Mouse (Mus musculus) heart, embryonic 14.5 days (tissue): Measurements from ENCODE around the gene Gon4l. TPM values are rescaled to one million over a fixed set of nuclear protein-coding genes. Genes with fewer than 3 reads are reported as not detected.
"Not testable (repeated sequence)": the region's sequence is repeated elsewhere in the genome, so short reads cannot be mapped to it uniquely, and the experiment has no call there.

Source experiments
- ATAC-seq: fragments of 200-750 bp; cut with Nextera tagmentation; 2 replicates; pipeline ENCODE4 v1.8.0; 2017; ENCODE audit warnings: low read depth, moderate TSS enrichment; ENCODE audit not compliant: insufficient number of reproducible peaks, insufficient read depth, low FRiP score
- H3K27ac ChIP-seq, 2 experiments: fragments of 200-500 bp in 1 of 2; fragments of 300-500 bp in 1 of 2; sonication (generic) in 1 of 2; replicated peaks in 1 of 2; 2 replicates each; pipeline ENCODE4 v1.5.1; 2012 to 2014; ENCODE audit warnings: low read depth in 2 of 2, low read length in 2 of 2, control low read depth in 1 of 2, mild to moderate bottlenecking in 1 of 2, mixed read lengths in 1 of 2; ENCODE audit not compliant: control insufficient read depth in 1 of 2, insufficient read depth in 1 of 2
- H3K27me3 ChIP-seq: fragments of 300-500 bp; sonication (generic); 2 replicates; pipeline ENCODE4 v1.6.1; 2014; ENCODE audit warnings: mild to moderate bottlenecking, low read length, control low read depth; ENCODE audit not compliant: control insufficient read depth, insufficient read depth
- H3K36me3 ChIP-seq: fragments of 300-500 bp; sonication (generic); 2 replicates; pipeline ENCODE4 v1.6.1; 2014; ENCODE audit warnings: mild to moderate bottlenecking, control low read depth, low read length, mixed read lengths; ENCODE audit not compliant: control insufficient read depth, insufficient read depth
- H3K4me1 ChIP-seq, 2 experiments: fragments of 200-500 bp in 1 of 2; fragments of 300-500 bp in 1 of 2; sonication (generic) in 1 of 2; 2 replicates each; pipeline ENCODE4 v1.6.1; 2012 to 2014; ENCODE audit warnings: low read length in 2 of 2, control low read depth in 1 of 2, mixed read lengths in 1 of 2; ENCODE audit not compliant: control insufficient read depth in 2 of 2, insufficient read depth in 2 of 2
- H3K4me2 ChIP-seq: fragments of 300-500 bp; sonication (generic); 2 replicates; pipeline ENCODE4 v1.6.1; 2014; ENCODE audit warnings: mild to moderate bottlenecking, low read length
- H3K4me3 ChIP-seq, 2 experiments: fragments of 200-500 bp in 1 of 2; fragments of 300-500 bp in 1 of 2; sonication (generic) in 1 of 2; 2 replicates each; pipeline ENCODE4 v1.5.1; 2012 to 2014; ENCODE audit warnings: low read length in 2 of 2, mild to moderate bottlenecking in 2 of 2, control low read depth in 1 of 2, low read depth in 1 of 2, moderate library complexity in 1 of 2; ENCODE audit not compliant: control insufficient read depth in 1 of 2, insufficient read depth in 1 of 2
- H3K9ac ChIP-seq: fragments of 300-500 bp; sonication (generic); 2 replicates; pipeline ENCODE4 v1.6.1; 2014; ENCODE audit warnings: mild to moderate bottlenecking, low read length
- H3K9me3 ChIP-seq: fragments of 300-500 bp; sonication (generic); 2 replicates; pipeline ENCODE4 v1.6.1; 2016; ENCODE audit warnings: low read length, control low read depth; ENCODE audit not compliant: control insufficient read depth
- WGBS: fragments of 180-500 bp; shearing (Covaris S2); extraction: QIAGEN DNeasy Blood & Tissue Kit; methylation state at CpG from one replicate; pipeline ENCODE4 v1.1.7; 2014; 5-methylcytosine and 5-hydroxymethylcytosine counted together
- polyA plus RNA-seq: library from polyadenylated mRNA; unstranded; fragments of >200 nt; fragmentation: Nextera tagmentation; extraction: Ambion mirVana; gene quantifications from 2 replicates; pipeline ENCODE4 v1.2.1, GENCODE M21; 2014

Gene Gon4l
- polyA plus RNA-seq, 1 experiment from 2014 or later = 9.1 TPM

DNA sequence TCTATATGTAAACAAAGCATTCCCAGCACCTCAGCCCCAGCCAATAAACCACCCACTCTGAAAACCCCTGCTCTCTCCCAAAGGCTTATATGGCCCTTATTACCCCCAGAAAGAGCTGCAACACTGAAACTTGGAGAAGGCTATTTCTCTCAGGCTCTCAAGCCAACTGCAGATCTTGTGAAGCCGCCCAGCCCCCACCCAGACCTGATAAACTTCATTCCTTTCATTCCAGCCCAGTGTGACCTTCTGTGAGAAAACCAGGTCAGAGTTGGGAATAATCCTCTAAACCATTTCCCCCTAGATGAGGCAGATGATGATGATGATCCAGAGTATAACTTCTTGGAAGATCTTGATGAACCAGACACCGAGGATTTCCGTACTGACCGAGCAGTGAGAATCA lies 33.4 kb downstream of the Gon4l start:
- WGBS = no CpG with 5 or more reads among the region's 4 CpGs
- peaks cover 26% of the 10 kb centered on the region for H3K36me3 ChIP-seq
- not testable (repeated sequence) for H3K4me1 ChIP-seq, H3K27me3 ChIP-seq, H3K4me2 ChIP-seq, ATAC-seq, H3K9me3 ChIP-seq, H3K27ac ChIP-seq, H3K9ac ChIP-seq, H3K4me3 ChIP-seq

DNA sequence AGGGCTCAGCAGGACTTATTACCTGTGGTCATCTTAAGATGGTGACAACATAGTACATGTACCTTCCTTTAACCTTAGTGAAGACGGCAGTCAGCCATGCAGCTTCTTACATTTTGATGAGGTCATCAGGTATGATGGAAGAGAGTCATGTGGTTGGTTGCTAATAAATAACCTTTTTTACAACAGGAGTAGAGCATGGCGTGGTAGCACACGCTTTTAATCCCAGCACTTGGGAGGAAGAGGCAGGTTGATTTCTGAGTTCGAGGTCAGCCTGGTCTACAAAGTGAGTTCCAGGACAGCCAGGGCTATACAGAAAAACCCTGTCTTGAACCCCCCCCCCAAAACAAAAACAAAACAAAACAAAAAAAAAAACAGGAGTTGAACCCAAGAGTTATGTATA lies 47.5 kb downstream of the Gon4l start:
- not testable (repeated sequence) for H3K4me1 ChIP-seq, H3K36me3 ChIP-seq, H3K27me3 ChIP-seq, H3K27ac ChIP-seq, H3K4me3 ChIP-seq, H3K9ac ChIP-seq, ATAC-seq, H3K4me2 ChIP-seq, H3K9me3 ChIP-seq
- WGBS = 95% methylated on average over 4 of the region's 4 CpGs

DNA sequence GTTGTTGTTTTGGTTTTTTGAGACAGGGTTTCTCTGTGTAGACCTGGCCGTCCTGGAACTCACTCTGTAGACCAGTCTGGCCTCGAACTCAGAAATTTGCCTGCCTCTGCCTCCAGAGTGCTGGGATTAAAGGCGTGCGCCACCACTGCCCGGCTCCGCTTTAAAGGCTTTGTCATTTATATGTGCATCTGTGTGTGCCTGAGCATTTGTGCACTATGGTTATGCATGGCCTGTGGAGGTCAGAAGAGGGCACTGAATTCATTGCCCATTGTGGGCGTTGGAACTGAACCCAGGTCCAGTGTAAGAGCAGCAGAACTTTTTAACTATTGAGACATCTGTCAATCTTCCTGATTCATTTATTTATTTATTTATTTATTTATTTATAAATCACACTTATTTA lies 58.0 kb downstream of the Gon4l start:
- H3K4me1 ChIP-seq, H3K27me3 ChIP-seq, H3K4me3 ChIP-seq, ATAC-seq, H3K4me2 ChIP-seq, H3K9ac ChIP-seq, H3K27ac ChIP-seq, H3K9me3 ChIP-seq: not testable (repeated sequence)
- peaks cover 22% of the 10 kb centered on the region for H3K36me3 ChIP-seq
- 94% methylated on average over 7 of the region's 7 CpGs for WGBS

DNA sequence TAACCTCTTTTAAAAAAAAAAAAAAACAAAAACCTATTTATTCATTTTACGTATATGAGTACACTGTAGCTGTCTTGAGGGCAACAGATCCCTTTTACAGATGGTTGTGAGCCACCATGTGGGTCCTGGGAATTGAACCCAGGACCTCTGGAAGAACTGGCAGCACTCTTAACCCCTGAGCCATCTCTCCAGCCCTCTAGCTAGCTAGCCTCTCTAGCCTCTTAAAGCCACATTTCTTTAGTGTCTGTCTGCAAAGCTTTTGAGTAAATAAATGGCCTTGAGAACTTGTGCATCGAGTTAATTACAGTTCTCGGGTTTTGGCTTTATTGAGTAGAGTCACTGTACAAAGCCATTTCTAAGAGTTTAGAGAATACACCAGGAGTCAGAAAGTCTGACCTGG lies 69.8 kb downstream of the Gon4l start:
- H3K4me3 ChIP-seq = no peak overlapping the region
- H3K27ac ChIP-seq = no peak overlapping the region
- ATAC-seq = no peak
- 91% methylated on average over 3 of the region's 3 CpGs for WGBS
- H3K9me3 ChIP-seq = no peaks in the 10 kb centered on the region
- H3K9ac ChIP-seq = no peak overlapping the region
- H3K4me1 ChIP-seq = no peaks in the 10 kb centered on the region
- H3K36me3 ChIP-seq = peaks cover 97% of the 10 kb centered on the region
- no peaks in the 10 kb centered on the region for H3K27me3 ChIP-seq
- no peak overlapping the region for H3K4me2 ChIP-seq

DNA sequence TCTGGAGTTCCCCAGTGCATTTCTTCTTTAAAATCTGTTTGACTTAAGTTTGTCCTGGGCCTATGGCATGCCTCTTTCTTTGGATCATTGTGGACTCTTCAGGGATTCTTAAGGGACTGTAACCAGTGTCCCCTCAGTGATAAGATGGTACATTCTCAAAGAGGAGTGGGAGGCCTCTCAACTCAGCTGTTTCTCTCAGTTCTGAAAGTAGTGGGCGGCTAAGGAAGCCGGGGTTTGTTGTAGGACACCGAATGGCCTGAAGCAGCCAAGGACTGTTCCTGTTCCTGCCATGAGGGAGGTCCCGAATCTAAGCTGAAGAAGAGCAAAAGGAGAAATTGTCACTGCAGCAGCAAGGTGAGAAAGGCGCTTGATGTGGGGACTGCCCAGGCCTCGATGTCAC lies 70.2 kb downstream of the Gon4l start:
- Histone ChIP-seq H3K4me3 (no peak overlapping the region), H3K36me3 (peaks cover 99% of the 10 kb centered on the region), H3K27me3 (no peaks in the 10 kb centered on the region), H3K9ac (no peak overlapping the region), H3K27ac (no peak overlapping the region), H3K4me1 (no peaks in the 10 kb centered on the region), H3K9me3 (no peaks in the 10 kb centered on the region), H3K4me2 (no peak overlapping the region)
- ATAC-seq = no peak
- 84% methylated on average over 6 of the region's 6 CpGs for whole genome bisulfite sequencing

DNA sequence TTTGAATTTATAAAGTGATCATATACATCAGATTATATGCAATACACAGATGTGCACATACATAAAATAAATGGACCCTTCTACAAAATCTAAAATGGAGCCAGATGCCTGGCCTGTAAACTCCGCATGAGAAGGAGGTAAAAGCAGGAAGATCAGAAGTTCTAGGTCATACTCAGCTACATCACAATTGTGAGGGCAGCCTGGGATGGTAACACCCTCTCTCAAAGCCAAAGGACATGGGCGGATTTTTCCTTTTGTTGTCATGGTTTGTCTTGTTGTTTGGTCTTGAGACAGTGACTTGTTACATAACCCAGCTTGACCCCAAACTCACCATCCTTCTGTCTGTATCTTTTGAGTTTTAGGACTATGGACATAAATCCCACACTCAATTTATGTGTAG lies 70.7 kb downstream of the Gon4l start:
- Histone ChIP-seq H3K27me3 (no peaks in the 10 kb centered on the region), H3K4me2 (no peak overlapping the region), H3K27ac (no peak overlapping the region), H3K9me3 (no peaks in the 10 kb centered on the region), H3K4me3 (no peak overlapping the region), H3K36me3 (peaks cover 99% of the 10 kb centered on the region), H3K9ac (no peak overlapping the region), H3K4me1 (no peaks in the 10 kb centered on the region)
- WGBS = 92% methylated on average over 2 of the region's 2 CpGs
- ATAC-seq = no peak

DNA sequence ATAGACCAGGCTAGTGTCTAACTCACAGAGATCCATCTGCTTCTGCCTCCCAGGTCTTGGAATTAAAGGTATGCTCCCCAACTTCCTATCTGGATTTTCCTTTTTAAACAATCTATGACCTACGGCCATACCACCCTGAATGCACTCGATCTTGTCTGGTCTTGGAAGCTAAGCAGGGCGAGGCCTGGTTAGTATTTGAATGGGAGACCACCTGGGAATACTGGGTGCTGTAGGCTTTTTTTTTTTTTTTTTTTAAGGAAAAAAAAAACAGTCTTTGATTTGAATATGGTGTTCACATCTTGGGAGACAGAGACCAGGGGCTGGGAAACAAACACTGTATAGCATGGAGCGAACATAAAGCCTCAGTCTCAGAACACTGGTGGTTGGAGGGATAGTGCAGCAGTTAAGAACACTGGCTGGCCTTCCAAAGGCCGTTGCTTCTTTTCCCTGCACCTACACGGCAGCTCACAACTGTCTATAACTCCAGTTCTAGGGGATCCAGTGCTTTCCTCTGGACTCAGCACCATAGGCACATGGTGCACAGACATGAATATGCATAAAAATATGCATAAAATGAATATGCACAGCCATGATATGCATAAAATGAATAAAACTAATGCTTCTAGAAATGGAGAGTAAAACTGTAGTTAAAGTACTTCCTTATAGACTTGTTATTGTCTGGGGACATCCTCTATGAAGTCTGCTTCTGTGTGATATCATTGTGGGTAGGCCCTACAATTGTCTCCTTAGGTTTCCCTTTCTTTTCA lies 71.5 kb downstream of the Gon4l start:
- no peak overlapping the region for H3K27ac ChIP-seq
- H3K27me3 ChIP-seq = no peaks in the 10 kb centered on the region
- H3K4me3 ChIP-seq = no peak overlapping the region
- H3K36me3 ChIP-seq = peaks cover 100% of the 10 kb centered on the region
- WGBS = 90% methylated on average over 6 of the region's 6 CpGs
- no peak for ATAC-seq
- H3K4me1 ChIP-seq = no peaks in the 10 kb centered on the region
- no peaks in the 10 kb centered on the region for H3K9me3 ChIP-seq
- H3K9ac ChIP-seq = no peak overlapping the region
- H3K4me2 ChIP-seq = no peak overlapping the region

DNA sequence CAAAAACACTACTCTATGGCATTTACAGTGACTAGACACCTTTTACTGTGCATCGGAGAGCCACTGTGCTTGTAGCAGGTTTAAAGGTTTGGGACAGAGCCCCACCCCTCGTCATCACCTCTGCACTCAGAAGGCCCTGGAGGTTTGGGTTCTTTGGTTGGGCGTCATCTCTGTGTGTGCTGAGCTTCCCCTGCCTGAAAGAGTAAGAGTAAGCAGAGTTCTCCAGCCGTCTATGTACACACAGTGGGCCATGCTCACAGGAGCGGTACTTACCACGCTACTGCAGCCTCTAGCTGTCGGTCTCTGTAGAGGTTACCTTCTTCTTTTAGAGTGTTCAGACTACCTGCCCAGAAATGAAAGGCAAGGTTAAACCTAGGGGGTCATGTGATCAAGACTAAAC lies 77.6 kb downstream of the Gon4l start:
- 79% methylated on average over 7 of the region's 7 CpGs for WGBS
- Histone ChIP-seq H3K4me3 (0 out of 4 replicates have a peak overlapping the region, but pooled peaks of 1 of the 2 experiments have one; percentile 76), H3K36me3 (peaks cover 52% of the 10 kb centered on the region), H3K4me1 (peaks cover 8 to 11% of the 10 kb centered on the region in 2 experiments), H3K9ac (0 out of 2 replicates have a peak overlapping the region, but pooled peaks have one; percentile 74), H3K27me3 (no peaks in the 10 kb centered on the region), H3K4me2 (peak overlapping the region; percentile 88), H3K9me3 (no peaks in the 10 kb centered on the region), H3K27ac (no peak overlapping the region)
- no peak for ATAC-seq
